Mouse (Mus musculus): ENCODE results near the gene Ugt1a10.

GRCm38 (mm10) chr1:88217576-88217975 lies 162.4 kb downstream of the Ugt1a10 start:
- TF ChIP-seq CTCF (IDR thresholded peaks at IDR 0.05; ENCODE audit: extremely low read depth, insufficient read length, insufficient replicate concordance, low read depth, low read length) (no peak), POLR2A (IDR thresholded peaks at IDR 0.05; ENCODE audit: low read depth, low read length) (no peak)

All from small intestine, adult 2 months (tissue).